Mouse (Mus musculus) megakaryocyte, embryonic 14.5 days (primary cell): ENCODE data around the gene Klf3.

Source experiments
- FLI1 ChIP-seq: IDR thresholded peaks from 2 replicates; pipeline ENCODE4 v1.6.1; 2012; ENCODE audit warnings: low read length, inconsistent platforms, mixed read lengths
- GATA1 ChIP-seq: IDR thresholded peaks from 3 replicates; pipeline ENCODE4 v1.6.1; 2012; ENCODE audit warnings: mixed read lengths, low read length, inconsistent platforms, borderline replicate concordance

DNA sequence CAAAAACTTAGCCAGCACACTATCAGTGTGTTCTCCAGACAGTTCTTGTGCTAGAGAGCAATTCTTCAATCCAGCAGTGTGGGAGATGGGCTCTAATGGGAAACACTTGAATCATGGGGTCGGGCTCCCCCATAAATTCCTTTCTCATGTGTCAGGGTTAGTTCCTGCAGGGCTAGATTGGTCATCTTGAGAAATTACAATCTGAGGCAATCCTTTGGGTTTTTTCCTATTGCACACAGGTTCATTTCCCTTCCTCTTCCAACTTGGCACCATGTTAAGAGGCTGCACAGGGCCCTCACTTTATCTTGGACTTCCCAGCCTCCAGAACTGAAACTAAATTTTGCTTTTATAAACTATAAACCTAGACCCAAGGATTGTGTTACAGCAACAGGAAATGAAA is 31.0 kb downstream of the Klf3 start:
- TF ChIP-seq GATA1 (no peak), FLI1 (no peak)
